Mouse (Mus musculus): ENCODE measurements around the gene Ap2a1.

DNA sequence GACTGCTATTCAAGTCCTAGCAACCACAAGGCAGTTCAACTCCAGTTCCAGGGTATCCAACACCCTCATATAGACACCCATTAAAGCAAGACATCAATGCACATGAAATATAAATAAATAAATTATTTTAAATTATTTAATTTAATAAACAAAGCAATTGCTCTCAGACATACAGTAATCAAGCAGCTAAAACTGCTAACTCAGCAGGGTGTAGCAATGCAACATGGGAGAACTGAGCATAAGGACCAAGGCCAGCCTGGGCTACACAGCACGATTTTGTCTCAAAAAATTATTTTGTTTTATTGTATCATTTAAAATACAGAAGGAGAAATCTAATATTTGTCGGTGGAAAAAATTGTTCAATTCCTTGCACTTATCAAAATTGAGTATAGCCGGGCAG lies 35.1 kb downstream of the Ap2a1 start:
- TF ChIP-seq CTCF (IDR thresholded peaks at IDR 0.05) (no peak), POLR2A (IDR thresholded peaks at IDR 0.05; ENCODE audit: insufficient read depth, low read depth, low read length) (no peak)
